22 mouse cellular contexts compared by ENCODE assay signal in genomic region chr1:138594910-138595309, GRCm38 (mm10). TPM values are rescaled to one million over a fixed set of nuclear protein-coding genes. Genes with fewer than 3 reads are reported as not detected.
DNase-seq lines count a peak whose midpoint lies in the region; ATAC-seq and TF ChIP-seq lines count a peak whose summit lies in the region.
"Had no signal": no experiment of that assay in that cellular context is flagged by ENCODE, and none has a peak within 500 bp of the region (broad histone marks: within the 10 kb centered on the region; RNA-seq: fewer than 3 reads in every experiment).

No protein-coding gene starts in this region.

- H3K4me1 ChIP-seq in midbrain, embryonic 11.5 days (ENCODE audit: control insufficient read depth, insufficient read depth, low read length): no peaks in the 10 kb centered on the region; the same call in 1 of the 2 replicates
- no peaks in the 10 kb centered on the region for H3K4me1 ChIP-seq in midbrain, postnatal 0 days (ENCODE audit: insufficient read depth, low read length)
- peaks cover 2% of the 10 kb centered on the region for H3K4me1 ChIP-seq in olfactory bulb, adult 2 months (ENCODE audit: control insufficient read depth, insufficient read depth, low read length)
- H3K4me1 ChIP-seq in liver, embryonic 11.5 days (replicated peaks; ENCODE audit: control insufficient read depth, insufficient read depth, low read length): no peaks in the 10 kb centered on the region; the same call in 1 of the 2 replicates
- H3K4me1 ChIP-seq: embryonic facial prominence, embryonic 10.5 days; limb, embryonic 10.5 days; neural tube, embryonic 13.5 days; stomach, embryonic 15.5 days had no signal

- H3K27me3 ChIP-seq in midbrain, embryonic 11.5 days (ENCODE audit: control insufficient read depth, insufficient read depth, low read length): no peaks in the 10 kb centered on the region
- H3K27me3 ChIP-seq in midbrain, postnatal 0 days (ENCODE audit: insufficient read depth, low read length): no peaks in the 10 kb centered on the region
- H3K27me3 ChIP-seq in liver, embryonic 11.5 days (replicated peaks; ENCODE audit: control insufficient read depth, insufficient read depth, low read length): no peaks in the 10 kb centered on the region
- H3K27me3 ChIP-seq: heart, embryonic 12.5 days; kidney, embryonic 15.5 days; neural tube, embryonic 13.5 days; stomach, embryonic 15.5 days had no signal

- no peaks in the 10 kb centered on the region for H3K36me3 ChIP-seq in midbrain, embryonic 11.5 days (ENCODE audit: control insufficient read depth, insufficient read depth, low read length)
- no peaks in the 10 kb centered on the region for H3K36me3 ChIP-seq in midbrain, postnatal 0 days (ENCODE audit: insufficient read depth, low read length)
- H3K36me3 ChIP-seq in liver, embryonic 11.5 days (ENCODE audit: control insufficient read depth, insufficient read depth, low read length): no peaks in the 10 kb centered on the region
- H3K36me3 ChIP-seq: neural tube, embryonic 13.5 days; stomach, embryonic 15.5 days had no signal

- no peak for TF ChIP-seq POLR2A in olfactory bulb, adult 2 months (IDR thresholded peaks at IDR 0.05; ENCODE audit: insufficient read depth, low read depth, low read length)

- no peaks in the 10 kb centered on the region for H3K9me3 ChIP-seq in midbrain, embryonic 11.5 days (ENCODE audit: control insufficient read depth, low read length)
- no peaks in the 10 kb centered on the region for H3K9me3 ChIP-seq in midbrain, postnatal 0 days (ENCODE audit: low read length)
- no peaks in the 10 kb centered on the region for H3K9me3 ChIP-seq in liver, embryonic 11.5 days (ENCODE audit: control insufficient read depth, low read length)
- H3K9me3 ChIP-seq: embryonic facial prominence, embryonic 10.5 days; kidney, embryonic 15.5 days; limb, embryonic 10.5 days; neural tube, embryonic 13.5 days; stomach, embryonic 15.5 days had no signal

- WGBS in midbrain, embryonic 11.5 days: 85% methylated on average over 5 of the region's 5 CpGs
- WGBS in midbrain, postnatal 0 days: 58% methylated on average over 5 of the region's 5 CpGs
- WGBS in olfactory bulb, adult 2 months: 30% methylated on average over 5 of the region's 5 CpGs
- WGBS in liver, embryonic 11.5 days: 90% methylated on average over 5 of the region's 5 CpGs

- DNase-seq in gastrocnemius, adult 2 months: no peak
- DNase-seq in gastrocnemius, postnatal 36 days: no peak
- no peak for DNase-seq in midbrain, embryonic 11.5 days (ENCODE audit: low spot score, missing footprints)
- no peak for DNase-seq in midbrain, postnatal 0 days (ENCODE audit: low spot score)
- peak; percentile 57 for DNase-seq in brain, adult 2 months (ENCODE audit: low read depth, low spot score)
- no peak for DNase-seq in liver, embryonic 11.5 days (ENCODE audit: low spot score)
- DNase-seq: adrenal gland, postnatal 10 days; cerebellum, adult 9-11 months; heart, postnatal 10 days; kidney, adult 11 months; kidney, postnatal 36 days; liver, postnatal 0 days; thymus, postnatal 25 days had no signal

- no peak for TF ChIP-seq CTCF in gastrocnemius, adult 2 months (IDR thresholded peaks at IDR 0.05)
- TF ChIP-seq CTCF in midbrain, postnatal 0 days (IDR thresholded peaks at IDR 0.05): no peak
- no peak for TF ChIP-seq CTCF in olfactory bulb, adult 2 months (IDR thresholded peaks at IDR 0.05; ENCODE audit: insufficient read depth, low read depth, low read length)

- peak overlapping the region; percentile 76; the same call in 1 of the 2 replicates for H3K27ac ChIP-seq in gastrocnemius, adult 2 months
- H3K27ac ChIP-seq in midbrain, embryonic 11.5 days (ENCODE audit: low read depth, low read length): no peak overlapping the region
- H3K27ac ChIP-seq in midbrain, postnatal 0 days (ENCODE audit: low read depth, low read length): no peak overlapping the region
- H3K27ac ChIP-seq in olfactory bulb, adult 2 months (ENCODE audit: insufficient read depth, low read depth, low read length): peak overlapping the region; percentile 19; the same call in 1 of the 2 replicates
- no peak overlapping the region for H3K27ac ChIP-seq in liver, embryonic 11.5 days (ENCODE audit: low read depth, low read length)
- H3K27ac ChIP-seq: embryonic facial prominence, embryonic 10.5 days; kidney, embryonic 15.5 days; limb, embryonic 10.5 days; macrophage; neural tube, embryonic 13.5 days; stomach, embryonic 15.5 days had no signal

- no peak overlapping the region for H3K4me2 ChIP-seq in midbrain, embryonic 11.5 days
- no peak overlapping the region for H3K4me2 ChIP-seq in midbrain, postnatal 0 days (ENCODE audit: low read depth, low read length, poor library complexity, severe bottlenecking)
- no peak overlapping the region for H3K4me2 ChIP-seq in liver, embryonic 11.5 days
- H3K4me2 ChIP-seq: heart, embryonic 12.5 days; kidney, embryonic 15.5 days; neural tube, embryonic 13.5 days; stomach, embryonic 15.5 days had no signal

- no peak overlapping the region for H3K9ac ChIP-seq in midbrain, embryonic 11.5 days (ENCODE audit: low read length)
- no peak overlapping the region for H3K9ac ChIP-seq in midbrain, postnatal 0 days (replicated peaks; ENCODE audit: low read length, poor library complexity, severe bottlenecking)
- no peak overlapping the region for H3K9ac ChIP-seq in liver, embryonic 11.5 days (ENCODE audit: low read depth, low read length)
- H3K9ac ChIP-seq: heart, embryonic 12.5 days; kidney, embryonic 15.5 days; liver, postnatal 0 days; neural tube, embryonic 13.5 days; stomach, embryonic 15.5 days had no signal

- 0 out of 2 replicates have a peak, but pooled peaks have one; percentile 30 for ATAC-seq in midbrain, embryonic 11.5 days (ENCODE audit: low FRiP score)
- ATAC-seq in midbrain, postnatal 0 days (ENCODE audit: low FRiP score): no peak
- no peak for ATAC-seq in liver, embryonic 11.5 days (replicated peaks; ENCODE audit: low FRiP score)
- ATAC-seq: lung, postnatal 0 days had no signal

- no peak overlapping the region for H3K4me3 ChIP-seq in gastrocnemius, adult 2 months
- no peak overlapping the region for H3K4me3 ChIP-seq in midbrain, embryonic 11.5 days (ENCODE audit: low read depth, low read length)
- H3K4me3 ChIP-seq in midbrain, postnatal 0 days (ENCODE audit: low read depth, low read length): no peak overlapping the region
- no peak overlapping the region for H3K4me3 ChIP-seq in olfactory bulb, adult 2 months (ENCODE audit: insufficient read depth, low read depth, low read length)
- H3K4me3 ChIP-seq in liver, embryonic 11.5 days (ENCODE audit: low read depth, low read length): no peak overlapping the region
- H3K4me3 ChIP-seq: embryonic facial prominence, embryonic 10.5 days; heart, embryonic 12.5 days; kidney, embryonic 15.5 days; limb, embryonic 10.5 days; neural tube, embryonic 13.5 days; stomach, embryonic 15.5 days had no signal

- intact Hi-C loops in gastrocnemius, adult 2 months (cut with DNase I): no loop called here
- intact Hi-C loops in gastrocnemius, postnatal 36 days (cut with DNase I): no loop called here

RNA-seq across cellular contexts. Expression of gene Nek7, which starts 25.0 kb away (rescaled TPM):
- total RNA-seq in gastrocnemius, adult 2 months (2021): 100 to 1,000 TPM in 1 of 2 experiments, 10 to 100 TPM in 1; 97.8 to 113 TPM
- total RNA-seq in gastrocnemius, postnatal 36 days (2021): 10 to 100 TPM; 85.8 to 90.1 TPM
- 30.6 and 37.1 TPM in 2 replicates for polyA plus RNA-seq in midbrain, embryonic 11.5 days (2014; fragmentation: Nextera tagmentation; extraction: Ambion mirVana)
- total RNA-seq in midbrain, postnatal 0 days (2014; rRNA removed): 19.7 and 25.7 TPM in 2 replicates
- polyA plus RNA-seq in midbrain, postnatal 0 days (2015; fragmentation: Nextera tagmentation; extraction: Ambion mirVana): 22.4 and 24.0 TPM in 2 replicates
- not detected in 2 replicates for polyA plus RNA-seq in olfactory bulb, adult 2 months (2012; ENCODE audit: insufficient read depth, insufficient read length, low replicate concordance, missing spikeins)
- polyA plus RNA-seq in liver, embryonic 11.5 days (2014; fragmentation: Nextera tagmentation; extraction: Ambion mirVana): 29.4 and 33.4 TPM in 2 replicates

Comparison
In these comparisons a context has a peak if more than half of its experiments do, and no peak if none do; other contexts are left out.
1. H3K27ac ChIP-seq: peak in gastrocnemius, adult 2 months (single experiment) and olfactory bulb, adult 2 months (single experiment); none in midbrain, embryonic 11.5 days (single experiment), midbrain, postnatal 0 days (single experiment) and liver, embryonic 11.5 days (single experiment).